Mouse (Mus musculus): ENCODE measurements at regions not wholly inside any gene's neighbourhood (a gene's known extent, or its start where the extent isn't known, plus 50 kb on each side); places are given as distances from the start of the nearest gene placed in this dataset.

DNA sequence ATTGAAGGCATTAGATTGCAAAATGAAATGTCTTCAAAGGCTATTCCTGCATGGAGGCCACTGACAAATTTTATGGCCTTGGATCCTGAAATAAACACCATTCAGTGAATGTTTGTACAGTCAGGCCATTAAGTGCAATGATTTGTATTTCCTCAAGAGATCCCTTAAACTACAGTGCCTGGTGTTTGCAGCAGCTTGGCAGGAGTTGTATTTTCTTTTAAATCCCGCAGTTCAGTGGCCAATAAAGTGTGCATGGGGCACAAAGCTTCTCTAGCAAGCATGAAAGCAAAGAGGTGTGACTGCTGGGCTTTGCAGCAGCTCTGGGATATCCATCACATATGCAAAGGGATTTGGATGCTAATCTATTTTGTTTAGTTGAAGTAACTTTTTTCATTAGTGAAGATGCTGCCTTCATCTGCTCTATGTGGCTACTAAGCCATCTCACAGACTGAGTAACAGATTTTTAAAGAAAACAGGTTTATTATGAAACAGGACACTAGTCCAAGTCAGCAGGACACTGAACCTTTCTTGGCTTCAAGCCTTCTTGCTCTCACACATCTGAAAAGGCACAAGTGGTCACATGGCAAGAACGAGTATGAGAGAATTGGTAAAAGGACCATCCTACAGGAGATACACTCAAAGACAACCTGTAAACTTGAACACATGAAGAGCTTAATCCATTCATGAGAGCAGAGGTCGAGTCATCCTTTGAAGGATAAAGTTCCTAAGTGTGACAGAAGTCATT, 102.2 kb upstream of the Tusc1 start:
- TF ChIP-seq CTCF (IDR thresholded peaks at IDR 0.05; ENCODE audit: extremely low read depth, insufficient read length, insufficient replicate concordance, low read depth, low read length) (no peak), POLR2A (IDR thresholded peaks at IDR 0.05; ENCODE audit: low read depth, low read length) (no peak)
